ENCODE assay signal across 8 mouse cellular contexts in the genomic region with DNA sequence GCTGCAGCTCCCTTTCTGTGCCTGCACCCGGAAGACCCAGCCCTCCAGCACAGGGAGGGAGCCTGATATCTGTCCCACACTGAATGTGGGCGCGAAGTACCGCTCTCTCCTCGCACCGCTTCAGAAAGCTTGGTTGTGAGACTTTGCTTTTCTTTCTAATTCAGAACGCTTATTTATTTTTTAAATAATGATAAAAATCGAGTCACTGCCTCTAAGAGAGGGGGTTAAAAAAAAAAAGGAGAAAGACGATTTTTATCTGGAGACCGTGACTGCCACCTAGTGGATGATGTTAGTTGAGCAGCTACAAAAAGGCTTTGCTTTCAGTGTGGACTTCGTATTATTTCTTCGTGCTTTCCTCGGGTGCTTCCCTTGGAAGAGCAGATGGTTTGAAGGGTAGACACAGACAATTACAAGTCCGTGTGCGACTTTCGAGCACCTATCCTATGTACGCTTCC. TPM values are rescaled to one million over a fixed set of nuclear protein-coding genes. Genes with fewer than 3 reads are reported as not detected.
DNase-seq lines count a peak whose midpoint lies in the region; ATAC-seq lines count a peak whose summit lies in the region.

No protein-coding gene starts in this region.

- no peaks in the 10 kb centered on the region for H3K36me3 ChIP-seq in forebrain, embryonic 12.5 days (replicated peaks)
- H3K36me3 ChIP-seq in hindbrain, embryonic 13.5 days = no peaks in the 10 kb centered on the region

- H3K27me3 ChIP-seq in forebrain, embryonic 12.5 days = peaks cover 8% of the 10 kb centered on the region; the same call in 1 of the 2 replicates
- H3K27me3 ChIP-seq in hindbrain, embryonic 13.5 days = no peaks in the 10 kb centered on the region

- H3K4me2 ChIP-seq in forebrain, embryonic 12.5 days = peak overlapping the region; percentile 56
- H3K4me2 ChIP-seq in hindbrain, embryonic 13.5 days = peak overlapping the region; percentile 60

- WGBS in forebrain, embryonic 12.5 days = 2% methylated on average over 17 of the region's 17 CpGs
- 1% methylated on average over 17 of the region's 17 CpGs for WGBS in hindbrain, embryonic 13.5 days

- H3K9me3 ChIP-seq in forebrain, embryonic 12.5 days = no peaks in the 10 kb centered on the region
- H3K9me3 ChIP-seq in hindbrain, embryonic 13.5 days = no peaks in the 10 kb centered on the region

- DNase-seq in NIH3T3 (ENCODE audit: low read depth) = peak; percentile 93
- DNase-seq in c-Kit-positive CD71-positive TER-119-negative erythroid progenitor cells, embryonic 14.5 days (ENCODE audit: low read depth) = peak; percentile 78
- peak; percentile 86 to 91 for DNase-seq in layer of hippocampus, postnatal 14 days (ENCODE audit: low spot score in 2 of 2)
- DNase-seq in lung, postnatal 14 days = peak; percentile 82
- DNase-seq in right cerebral cortex, adult 18-20 months = peak; percentile 82

- peak overlapping the region; percentile 41 for H3K4me3 ChIP-seq in forebrain, embryonic 12.5 days (replicated peaks)
- H3K4me3 ChIP-seq in hindbrain, embryonic 13.5 days = peak overlapping the region; percentile 45

- H3K9ac ChIP-seq in forebrain, embryonic 12.5 days = peak overlapping the region; percentile 55
- H3K9ac ChIP-seq in hindbrain, embryonic 13.5 days = peak overlapping the region; percentile 70

- peaks cover 11% of the 10 kb centered on the region for H3K4me1 ChIP-seq in forebrain, embryonic 12.5 days
- peaks cover 10% of the 10 kb centered on the region for H3K4me1 ChIP-seq in hindbrain, embryonic 13.5 days (replicated peaks)

- ATAC-seq in forebrain, embryonic 12.5 days (ENCODE audit: low FRiP score) = peak; percentile 90
- ATAC-seq in hindbrain, embryonic 13.5 days (ENCODE audit: low FRiP score) = peak; percentile 90
- ATAC-seq in monocyte, adult 5-6 weeks (replicated peaks; ENCODE audit: insufficient number of reproducible peaks, low FRiP score, low TSS enrichment, poor library complexity, severe bottlenecking) = no peak; the same call in 1 of the 2 replicates

- H3K27ac ChIP-seq in forebrain, embryonic 12.5 days = no peak overlapping the region
- peak overlapping the region; percentile 23; the same call in 1 of the 2 replicates for H3K27ac ChIP-seq in hindbrain, embryonic 13.5 days

RNA-seq across cellular contexts. Expression of a gene that starts 16.0 kb away (rescaled TPM):
- polyA plus RNA-seq in forebrain, embryonic 12.5 days (2016; fragmentation: Nextera tagmentation; extraction: Ambion mirVana) = 0.09 and 0.15 TPM in 2 replicates
- 0.16 and 0.22 TPM in 2 replicates for polyA plus RNA-seq in hindbrain, embryonic 13.5 days (2015; fragmentation: Nextera tagmentation; extraction: Ambion mirVana)
- total RNA-seq in layer of hippocampus, postnatal 14 days (2021) = not detected
- total RNA-seq in monocyte, adult 5-6 weeks (2017) = not detected in 3 replicates

RNA-seq across cellular contexts. Expression of a gene that starts 50.9 kb away (rescaled TPM):
- 185 and 202 TPM in 2 replicates for polyA plus RNA-seq in forebrain, embryonic 12.5 days (2016; fragmentation: Nextera tagmentation; extraction: Ambion mirVana)
- 451 and 461 TPM in 2 replicates for polyA plus RNA-seq in hindbrain, embryonic 13.5 days (2015; fragmentation: Nextera tagmentation; extraction: Ambion mirVana)
- 100 to 1,000 TPM; 785 to 794 TPM for total RNA-seq in layer of hippocampus, postnatal 14 days (2021)
- 1.2 to 2.1 TPM (median 1.9 TPM) in 3 replicates for total RNA-seq in monocyte, adult 5-6 weeks (2017)

Comparison
In these comparisons a context has a peak if more than half of its experiments do, and no peak if none do; other contexts are left out.
1. RNA of a gene that starts 50.9 kb away (total RNA-seq): 785 to 794 TPM in layer of hippocampus, postnatal 14 days; 1.2 to 2.1 TPM in monocyte, adult 5-6 weeks; every median in the first group is over 100 times any median in the second.
2. Peak in every context shown above with its lines, with median percentiles within 50 percentile points of each other: DNase-seq.